Mouse (Mus musculus): ENCODE measurements around the gene Polr1c.

Polr1c gene

DNA sequence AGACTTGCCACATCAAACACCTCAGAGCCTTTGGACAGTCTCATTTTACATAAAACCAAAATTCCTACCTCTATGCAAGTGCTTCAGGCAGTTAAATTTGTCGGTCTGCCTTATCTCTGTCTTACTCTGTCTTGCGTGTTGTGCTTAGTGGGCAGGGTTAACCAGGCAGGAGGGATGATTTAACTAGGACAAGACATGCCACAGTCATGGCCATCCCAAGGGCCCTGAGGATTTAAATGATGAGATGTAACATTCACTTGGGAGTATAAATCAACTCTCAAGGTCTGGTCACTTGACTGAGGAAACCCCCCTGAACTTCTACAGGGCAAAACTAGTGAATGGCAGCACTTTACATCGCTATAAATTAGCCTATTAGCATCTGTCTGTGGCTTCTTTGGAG is 26.3 kb downstream of the Polr1c start:
- no peak for DNase-seq (ENCODE audit: low spot score)

DNA sequence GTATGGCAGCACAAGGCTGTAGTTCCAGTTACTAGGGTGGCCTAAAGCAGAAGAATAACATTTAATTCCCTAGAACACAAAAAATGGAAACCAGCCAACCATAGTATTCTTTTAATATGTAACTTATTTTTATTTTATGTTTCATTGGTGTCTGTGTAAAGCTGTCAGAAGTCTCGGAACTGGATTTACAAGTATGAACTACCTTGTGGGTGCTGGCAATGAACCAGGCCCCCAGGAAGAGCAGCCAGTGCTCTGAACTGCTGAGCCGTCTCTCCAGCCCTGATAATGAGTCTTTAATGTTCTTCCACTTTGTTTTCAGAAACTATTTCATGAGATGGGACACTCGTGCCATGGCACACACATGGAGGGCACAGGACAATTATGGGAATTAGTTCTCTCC is 37.3 kb downstream of the Polr1c start:
- no peak for DNase-seq (ENCODE audit: low spot score)

DNA sequence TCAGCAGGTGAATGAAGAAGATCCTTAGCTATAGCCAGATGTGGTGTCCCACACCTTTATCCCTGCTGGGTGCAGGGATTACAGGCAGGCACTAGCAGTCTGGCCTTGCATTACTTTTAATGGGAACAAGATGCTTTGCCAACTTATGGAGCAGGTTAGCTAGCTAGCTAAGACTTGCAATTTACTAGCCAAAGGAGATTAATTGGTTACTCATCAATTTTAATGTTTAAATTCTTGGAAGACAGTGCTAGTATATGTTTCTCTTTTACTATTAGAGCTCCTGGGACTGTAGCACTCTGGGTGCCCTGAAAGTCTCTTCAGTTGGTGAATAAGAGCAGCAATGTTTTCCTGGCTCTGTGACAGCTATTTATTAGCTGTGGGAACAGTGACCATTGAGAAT is 41.2 kb downstream of the Polr1c start:
- no peak for DNase-seq (ENCODE audit: low spot score)

DNA sequence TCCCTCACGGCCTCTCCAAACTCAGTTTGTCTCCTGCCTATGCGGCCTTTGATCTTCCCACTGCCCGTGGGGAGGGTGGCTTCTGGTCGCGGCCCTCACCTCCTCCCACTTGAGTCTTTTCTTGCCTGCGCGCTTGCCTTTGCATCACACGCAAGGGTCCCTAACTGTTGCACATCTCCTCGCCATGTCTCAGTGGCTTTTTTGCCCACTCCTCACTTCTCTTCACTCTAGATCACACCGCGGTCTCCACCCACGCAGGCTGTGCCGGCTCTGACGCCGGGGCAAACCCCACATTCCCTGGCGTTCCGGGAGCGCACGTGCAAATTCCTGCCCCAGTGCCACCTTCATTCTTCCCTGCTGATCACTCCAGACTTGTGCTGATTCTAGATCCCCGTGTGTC is 44.8 kb downstream of the Polr1c start:
- no peak for DNase-seq (ENCODE audit: low spot score)

DNA sequence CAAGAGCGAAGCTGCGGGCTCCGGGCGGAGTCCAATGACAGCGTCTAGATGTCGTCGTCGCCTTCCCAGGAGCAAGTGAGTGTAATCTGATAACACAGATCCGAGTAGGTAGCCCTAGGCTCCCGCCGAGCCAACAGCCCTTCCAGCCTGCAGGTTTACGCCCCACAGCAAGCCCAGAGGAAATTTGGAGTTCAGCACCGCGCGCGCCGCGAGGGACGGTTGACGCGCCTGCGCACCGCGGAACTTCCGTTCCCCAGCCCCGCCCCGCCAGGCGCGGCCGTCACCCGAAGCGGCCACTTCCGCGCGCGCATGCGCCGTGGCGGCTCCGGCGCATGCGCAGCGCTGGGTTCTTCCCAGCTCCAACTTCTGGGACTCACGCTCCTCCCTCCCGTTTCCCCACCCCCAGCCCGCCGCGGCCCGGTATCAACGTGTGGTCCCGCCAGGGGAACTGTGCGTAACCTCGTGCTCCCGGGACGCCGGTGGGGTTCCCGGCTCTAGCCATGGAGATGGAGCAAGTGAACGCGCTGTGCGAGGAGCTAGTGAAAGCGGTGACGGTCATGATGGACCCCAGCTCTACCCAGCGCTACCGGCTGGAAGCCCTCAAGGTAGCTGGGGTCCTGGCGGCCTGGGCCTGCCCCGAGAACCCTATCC is 45.3 kb downstream of the Polr1c start, which contains the start of the genes Polh and Xpo5:
Gene Polh (minus strand): TSS at position 225 of the 651 bp plus-strand sequence.
Gene Xpo5 (plus strand): TSS at position 362 of the 651 bp plus-strand sequence.
- DNase-seq (ENCODE audit: low spot score): peak; percentile 98

DNA sequence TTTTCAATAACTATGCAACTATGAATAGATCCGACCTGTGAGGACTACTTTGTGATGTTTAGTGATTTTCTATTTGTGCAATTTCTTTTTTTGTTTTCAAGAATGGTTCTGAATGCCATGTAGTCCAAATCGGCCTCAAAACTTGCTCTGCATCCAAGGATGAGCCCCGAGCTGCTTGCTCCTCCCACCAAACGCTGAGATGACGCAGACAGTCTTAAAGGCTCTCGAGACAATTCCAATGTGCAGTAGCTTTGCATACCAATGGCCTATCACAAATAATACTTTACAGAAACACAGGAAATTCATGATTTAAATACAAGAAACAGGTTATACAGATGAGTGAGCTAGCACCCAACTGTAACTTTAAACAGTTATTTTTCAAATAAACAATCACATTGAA is 46.7 kb downstream of the Polr1c start:
- no peak for DNase-seq (ENCODE audit: low spot score)

Measured in retina, embryonic 14.5 days (tissue).